Mouse (Mus musculus) G1E (cell line): ENCODE measurements at regions not wholly inside any gene's neighbourhood (a gene's known extent, or its start where the extent isn't known, plus 50 kb on each side); places are given as distances from the start of the nearest gene placed in this dataset.

Experiments used
- CTCF ChIP-seq: IDR thresholded peaks from 2 replicates; pipeline ENCODE4 v1.5.1; 2012; ENCODE audit warnings: low read depth, low read length, inconsistent platforms, mixed read lengths
- GATA1 ChIP-seq: IDR thresholded peaks from 2 replicates; pipeline ENCODE4 v1.6.1; 2012; ENCODE audit warnings: borderline replicate concordance, low read length, inconsistent platforms, mixed read lengths
- GATA2 ChIP-seq: IDR thresholded peaks from 2 replicates; pipeline ENCODE4 v1.6.1; 2012; ENCODE audit warnings: low read depth, low read length, inconsistent platforms, borderline replicate concordance
- POLR2AphosphoS5 ChIP-seq: IDR thresholded peaks from 2 replicates; pipeline ENCODE4 v1.6.1; 2012; ENCODE audit warnings: low read depth, low read length, inconsistent platforms; ENCODE audit not compliant: insufficient replicate concordance
- TAL1 ChIP-seq: conservative IDR thresholded peaks from 2 replicates; pipeline ENCODE4 v1.6.1; 2012; ENCODE audit warnings: low read depth, low read length, inconsistent platforms, mixed read lengths

- TF ChIP-seq CTCF (no peak), GATA1 (no peak), POLR2AphosphoS5 (no peak), TAL1 (no peak), GATA2 (no peak)
Measured at GRCm38 (mm10) chr13:97418081-97418480, 177.2 kb downstream of the Enc1 start.
